Mouse (Mus musculus): ENCODE measurements around the gene Xpr1. TPM values are rescaled to one million over a fixed set of nuclear protein-coding genes. Genes with fewer than 3 reads are reported as not detected.

Gene Xpr1
- polyA plus RNA-seq, 1 experiment from 2014 or later, result 10.5 TPM

DNA sequence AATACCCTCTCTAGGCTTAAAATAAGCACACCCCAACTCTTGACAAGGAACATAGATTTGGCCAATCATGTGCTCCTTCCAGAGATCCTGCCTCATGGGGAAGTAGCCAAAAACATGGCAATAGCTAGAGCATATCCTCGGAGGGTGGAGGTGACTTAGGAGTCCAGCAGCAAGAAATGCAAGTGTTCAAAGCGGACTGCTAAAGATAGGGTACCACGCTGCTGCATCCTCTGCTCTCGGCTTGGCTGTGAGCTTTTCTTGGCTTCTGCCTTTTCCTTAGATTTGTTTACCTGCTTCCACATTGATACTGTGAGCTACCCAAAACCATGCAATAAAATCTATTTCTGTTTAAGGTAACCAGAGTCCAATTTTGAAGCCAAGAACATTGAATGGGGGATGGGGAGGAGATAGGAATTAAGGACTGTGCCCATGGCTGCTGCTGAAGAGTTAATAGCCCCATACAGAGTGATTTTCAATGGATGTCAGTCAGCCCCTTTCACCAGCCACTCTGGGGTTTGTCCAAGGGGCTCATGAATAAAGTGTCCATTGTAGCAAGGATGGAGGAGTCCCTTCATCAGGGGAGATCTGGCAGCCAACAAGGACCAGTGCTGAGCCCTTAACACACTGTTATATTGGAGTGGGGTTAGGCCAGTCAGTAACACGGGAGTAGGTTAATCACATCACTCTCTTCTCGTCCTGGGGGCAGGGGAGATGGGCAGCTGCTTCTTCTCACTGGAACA, 10.1 kb upstream of the Xpr1 start:
- 72% methylated on average over 6 of the region's 6 CpGs for WGBS
- Histone ChIP-seq H3K4me2 (no peak overlapping the region), H3K27ac (no peak overlapping the region), H3K9ac (no peak overlapping the region), H3K4me3 (replicated peaks) (no peak overlapping the region), H3K9me3 (replicated peaks) (no peaks in the 10 kb centered on the region), H3K4me1 (no peaks in the 10 kb centered on the region), H3K36me3 (no peaks in the 10 kb centered on the region), H3K27me3 (no peaks in the 10 kb centered on the region)
- ATAC-seq (replicated peaks; ENCODE audit: low FRiP score), result no peak

- Histone ChIP-seq H3K27me3 (no peaks in the 10 kb centered on the region), H3K36me3 (no peaks in the 10 kb centered on the region), H3K9me3 (replicated peaks) (no peaks in the 10 kb centered on the region), H3K9ac (no peak overlapping the region), H3K4me3 (replicated peaks) (no peak overlapping the region), H3K4me2 (no peak overlapping the region), H3K27ac (no peak overlapping the region), H3K4me1 (no peaks in the 10 kb centered on the region)
- no peak for ATAC-seq (replicated peaks; ENCODE audit: low FRiP score)
- WGBS, result 32% methylated on average over 6 of the region's 6 CpGs
These were observed 8.6 kb upstream of the Xpr1 start for GRCm38 (mm10) chr1:155425743-155426315.

DNA sequence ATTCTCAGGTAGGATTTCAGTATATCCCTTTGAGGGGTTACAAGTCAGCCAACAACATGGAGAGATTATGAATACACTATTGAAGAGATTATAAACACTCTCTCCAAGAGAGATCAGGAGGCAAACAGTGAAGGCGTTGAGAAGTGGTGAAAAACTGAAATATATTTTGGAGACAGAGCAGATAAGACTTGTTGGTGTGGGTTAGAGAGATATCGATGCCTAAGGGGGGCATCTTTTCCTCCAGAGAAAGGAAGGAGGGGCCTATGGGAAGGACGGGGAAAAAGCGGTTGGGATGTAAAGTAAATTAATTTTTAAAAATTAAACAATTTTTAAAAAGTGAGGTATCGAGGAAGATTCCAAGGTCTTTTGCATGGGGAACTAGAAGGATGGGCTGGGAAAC, 8.1 kb upstream of the Xpr1 start:
- WGBS, result 89% methylated on average over 5 of the region's 5 CpGs

GRCm38 (mm10) chr1:155423801-155424200, 6.6 kb upstream of the Xpr1 start:
- no peaks in the 10 kb centered on the region for H3K36me3 ChIP-seq
- H3K4me1 ChIP-seq, result no peaks in the 10 kb centered on the region
- H3K4me3 ChIP-seq (replicated peaks), result no peak overlapping the region
- no peak overlapping the region for H3K9ac ChIP-seq
- H3K27me3 ChIP-seq, result no peaks in the 10 kb centered on the region
- H3K4me2 ChIP-seq, result no peak overlapping the region
- WGBS, result 70% methylated on average over 4 of the region's 4 CpGs
- no peak for ATAC-seq (replicated peaks; ENCODE audit: low FRiP score)
- no peaks in the 10 kb centered on the region for H3K9me3 ChIP-seq (replicated peaks)
- no peak overlapping the region for H3K27ac ChIP-seq

More for the DNA sequence above, 8.1 kb upstream of the Xpr1 start:
- H3K36me3 ChIP-seq, result no peaks in the 10 kb centered on the region
- H3K4me2 ChIP-seq, result no peak overlapping the region
- no peak overlapping the region for H3K27ac ChIP-seq
- H3K9me3 ChIP-seq (replicated peaks), result no peaks in the 10 kb centered on the region
- no peaks in the 10 kb centered on the region for H3K27me3 ChIP-seq
- no peaks in the 10 kb centered on the region for H3K4me1 ChIP-seq
- no peak overlapping the region for H3K9ac ChIP-seq
- ATAC-seq (replicated peaks; ENCODE audit: low FRiP score), result no peak
- H3K4me3 ChIP-seq (replicated peaks), result no peak overlapping the region

GRCm38 (mm10) chr1:155422022-155422421, 4.8 kb upstream of the Xpr1 start:
- Histone ChIP-seq H3K36me3 (no peaks in the 10 kb centered on the region), H3K4me3 (replicated peaks) (no peak overlapping the region), H3K4me2 (no peak overlapping the region), H3K27ac (no peak overlapping the region), H3K9ac (no peak overlapping the region), H3K27me3 (no peaks in the 10 kb centered on the region), H3K4me1 (0 out of 2 replicates have a peak, but pooled peaks cover 3% of the 10 kb centered on the region), H3K9me3 (replicated peaks) (no peaks in the 10 kb centered on the region)
- WGBS, result 39% methylated on average over 7 of the region's 7 CpGs
- no peak for ATAC-seq (replicated peaks; ENCODE audit: low FRiP score)

- H3K9ac ChIP-seq, result peak overlapping the region; percentile 72
- H3K4me2 ChIP-seq, result peak overlapping the region; percentile 88
- H3K4me1 ChIP-seq, result peaks cover 9% of the 10 kb centered on the region
- WGBS, result 3% methylated on average over 6 of the region's 6 CpGs
- ATAC-seq (replicated peaks; ENCODE audit: low FRiP score), result no peak
- H3K9me3 ChIP-seq (replicated peaks), result no peaks in the 10 kb centered on the region
- peak overlapping the region; percentile 94 for H3K4me3 ChIP-seq (replicated peaks)
- no peaks in the 10 kb centered on the region for H3K27me3 ChIP-seq
- peak overlapping the region; percentile 90 for H3K27ac ChIP-seq
- no peaks in the 10 kb centered on the region for H3K36me3 ChIP-seq
These were observed 991 bp downstream of the Xpr1 start for GRCm38 (mm10) chr1:155416147-155416700.

GRCm38 (mm10) chr1:155415421-155415820, 1.8 kb downstream of the Xpr1 start:
- H3K9me3 ChIP-seq (replicated peaks), result no peaks in the 10 kb centered on the region
- peaks cover 9% of the 10 kb centered on the region for H3K4me1 ChIP-seq
- no peaks in the 10 kb centered on the region for H3K36me3 ChIP-seq
- ATAC-seq (replicated peaks; ENCODE audit: low FRiP score), result no peak
- no peak overlapping the region; the same call in 1 of the 2 replicates for H3K4me3 ChIP-seq (replicated peaks)
- H3K4me2 ChIP-seq, result 0 out of 2 replicates have a peak overlapping the region, but pooled peaks have one; percentile 14
- no peaks in the 10 kb centered on the region for H3K27me3 ChIP-seq
- no peak overlapping the region for H3K27ac ChIP-seq
- H3K9ac ChIP-seq, result no peak overlapping the region
- WGBS, result 19% methylated on average over 4 of the region's 4 CpGs

DNA sequence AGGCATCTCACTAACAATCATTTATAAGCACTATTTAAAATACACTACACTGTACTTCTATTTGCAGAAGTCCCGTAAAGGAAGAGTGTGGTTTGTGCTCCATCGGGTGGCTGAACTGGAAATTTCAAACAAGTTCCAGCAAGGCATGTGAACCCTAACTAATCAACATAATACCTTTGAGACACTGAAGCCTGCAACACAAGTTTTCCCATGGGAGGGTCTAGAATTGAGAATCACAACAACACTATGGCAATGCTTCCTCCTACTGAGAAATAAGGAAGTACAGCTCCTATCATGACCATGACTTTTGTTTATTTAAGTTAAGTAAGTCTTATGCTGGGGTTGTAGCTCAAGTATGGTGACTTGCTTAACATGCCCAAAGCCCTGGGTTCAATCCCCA, 4.5 kb downstream of the Xpr1 start:
- Histone ChIP-seq H3K36me3 (no peaks in the 10 kb centered on the region), H3K4me3 (replicated peaks) (no peak overlapping the region), H3K9ac (no peak overlapping the region), H3K27ac (no peak overlapping the region), H3K9me3 (replicated peaks) (no peaks in the 10 kb centered on the region), H3K4me1 (peaks cover 8% of the 10 kb centered on the region), H3K4me2 (no peak overlapping the region), H3K27me3 (no peaks in the 10 kb centered on the region)
- 85% methylated on average over 2 of the region's 2 CpGs for WGBS
- ATAC-seq (replicated peaks; ENCODE audit: low FRiP score), result no peak

GRCm38 (mm10) chr1:155408577-155408966, 8.6 kb downstream of the Xpr1 start:
- Histone ChIP-seq H3K27ac (peak overlapping the region; percentile 37; the same call in 1 of the 2 replicates), H3K27me3 (no peaks in the 10 kb centered on the region), H3K4me3 (replicated peaks) (no peak overlapping the region), H3K36me3 (no peaks in the 10 kb centered on the region), H3K9me3 (replicated peaks) (no peaks in the 10 kb centered on the region), H3K4me1 (no peaks in the 10 kb centered on the region), H3K9ac (no peak overlapping the region), H3K4me2 (no peak overlapping the region)
- 90% methylated on average over 2 of the region's 2 CpGs for WGBS
- ATAC-seq (replicated peaks; ENCODE audit: low FRiP score), result no peak

GRCm38 (mm10) chr1:155407697-155408576, 9.3 kb downstream of the Xpr1 start:
- no peak overlapping the region for H3K4me3 ChIP-seq (replicated peaks)
- H3K27ac ChIP-seq, result peak overlapping the region; percentile 37; the same call in 1 of the 2 replicates
- no peaks in the 10 kb centered on the region for H3K4me1 ChIP-seq
- H3K4me2 ChIP-seq, result no peak overlapping the region
- WGBS, result 76% methylated on average over 11 of the region's 11 CpGs
- H3K36me3 ChIP-seq, result no peaks in the 10 kb centered on the region
- no peaks in the 10 kb centered on the region for H3K9me3 ChIP-seq (replicated peaks)
- ATAC-seq (replicated peaks; ENCODE audit: low FRiP score), result no peak
- no peaks in the 10 kb centered on the region for H3K27me3 ChIP-seq
- H3K9ac ChIP-seq, result no peak overlapping the region

DNA sequence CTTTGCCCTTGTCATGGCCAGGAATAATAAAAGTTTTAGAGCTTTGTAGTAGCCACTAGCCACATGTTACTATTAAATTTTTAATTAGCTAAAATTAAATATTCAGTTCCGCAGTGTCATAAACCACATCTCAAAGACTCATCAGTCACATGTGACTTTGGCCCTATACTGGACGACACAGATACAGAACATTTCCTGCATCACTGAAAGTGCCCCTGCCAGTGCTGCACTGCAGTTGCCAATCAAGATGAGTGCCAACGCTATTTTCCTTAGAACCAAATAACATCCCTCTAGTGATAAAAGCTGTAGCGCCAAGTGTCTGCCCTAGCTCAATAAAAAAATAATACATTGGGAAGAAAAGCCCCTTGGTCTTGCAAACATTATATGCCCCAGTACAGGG, 17.2 kb downstream of the Xpr1 start:
- Histone ChIP-seq H3K4me1 (no peaks in the 10 kb centered on the region), H3K36me3 (no peaks in the 10 kb centered on the region), H3K9me3 (replicated peaks) (no peaks in the 10 kb centered on the region), H3K4me3 (replicated peaks) (no peak overlapping the region), H3K9ac (no peak overlapping the region), H3K27ac (no peak overlapping the region), H3K27me3 (no peaks in the 10 kb centered on the region), H3K4me2 (no peak overlapping the region)
- WGBS, result 90% methylated on average over 4 of the region's 4 CpGs
- no peak for ATAC-seq (replicated peaks; ENCODE audit: low FRiP score)

GRCm38 (mm10) chr1:155394829-155395228, 22.4 kb downstream of the Xpr1 start:
- H3K27me3 ChIP-seq, result no peaks in the 10 kb centered on the region
- H3K36me3 ChIP-seq, result no peaks in the 10 kb centered on the region
- H3K9me3 ChIP-seq (replicated peaks), result no peaks in the 10 kb centered on the region
- H3K9ac ChIP-seq, result no peak overlapping the region
- no peak overlapping the region for H3K4me3 ChIP-seq (replicated peaks)
- no peaks in the 10 kb centered on the region for H3K4me1 ChIP-seq
- no peak overlapping the region for H3K4me2 ChIP-seq
- no peak overlapping the region for H3K27ac ChIP-seq
- 73% methylated on average over 6 of the region's 6 CpGs for WGBS
- no peak for ATAC-seq (replicated peaks; ENCODE audit: low FRiP score)

Data from kidney, embryonic 15.5 days (tissue).